Mouse (Mus musculus): Measurements from ENCODE around the gene Srf. TPM values are rescaled to one million over a fixed set of nuclear protein-coding genes. Genes with fewer than 3 reads are reported as not detected.

Srf gene
- polyA plus RNA-seq, 1 experiment, result 90.0 TPM

- Histone ChIP-seq H3K27ac (ENCODE audit: insufficient read depth, low read length) (no peak overlapping the region), H3K4me1 (ENCODE audit: control insufficient read depth, insufficient read depth, low read length) (no peaks in the 10 kb centered on the region), H3K4me3 (ENCODE audit: insufficient read depth, low read length) (no peak overlapping the region)
- no peak for TF ChIP-seq POLR2A (IDR thresholded peaks at IDR 0.05; ENCODE audit: extremely low read depth, insufficient read depth, low read length)
- no peak for TF ChIP-seq CTCF (IDR thresholded peaks at IDR 0.05; ENCODE audit: extremely low read depth, insufficient read depth, low read length)
Observed at GRCm38 (mm10) chr17:46505617-46506016, 50.4 kb downstream of the Srf start.

- no peak overlapping the region for H3K27ac ChIP-seq (ENCODE audit: insufficient read depth, low read length)
- H3K4me3 ChIP-seq (ENCODE audit: insufficient read depth, low read length), result no peak overlapping the region
- TF ChIP-seq POLR2A (IDR thresholded peaks at IDR 0.05; ENCODE audit: extremely low read depth, insufficient read depth, low read length), result no peak
- no peak for TF ChIP-seq CTCF (IDR thresholded peaks at IDR 0.05; ENCODE audit: extremely low read depth, insufficient read depth, low read length)
- no peaks in the 10 kb centered on the region for H3K4me1 ChIP-seq (ENCODE audit: control insufficient read depth, insufficient read depth, low read length)
Observed at GRCm38 (mm10) chr17:46503847-46504638, 51.9 kb downstream of the Srf start.

GRCm38 (mm10) chr17:46502775-46503174 lies 53.2 kb downstream of the Srf start:
- TF ChIP-seq CTCF (IDR thresholded peaks at IDR 0.05; ENCODE audit: extremely low read depth, insufficient read depth, low read length) (no peak), POLR2A (IDR thresholded peaks at IDR 0.05; ENCODE audit: extremely low read depth, insufficient read depth, low read length) (no peak)
- no peaks in the 10 kb centered on the region for H3K4me1 ChIP-seq (ENCODE audit: control insufficient read depth, insufficient read depth, low read length)
- H3K4me3 ChIP-seq (ENCODE audit: insufficient read depth, low read length), result no peak overlapping the region
- no peak overlapping the region for H3K27ac ChIP-seq (ENCODE audit: insufficient read depth, low read length)

Other genes with a start within 250 kb of the Srf start
- 10.4 and 10.6 TPM in 2 replicates for gene Abcc10, start 227.8 kb downstream of the Srf start, polyA plus RNA-seq (2012; rRNA removed)
- 29.4 and 29.6 TPM in 2 replicates for gene Zfp318, start 172.4 kb downstream of the Srf start, polyA plus RNA-seq (2012; rRNA removed)
- gene Crip3, start 127.2 kb downstream of the Srf start, polyA plus RNA-seq (2012; rRNA removed), result 10.2 and 12.0 TPM in 2 replicates
- gene Slc22a7, start 117.7 kb downstream of the Srf start, polyA plus RNA-seq (2012; rRNA removed), result 0.25 and 0.27 TPM in 2 replicates
- gene Ttbk1, start 68.5 kb downstream of the Srf start, polyA plus RNA-seq (2012; rRNA removed), result 56.2 and 57.3 TPM in 2 replicates
- gene Dnph1, start 59.5 kb downstream of the Srf start, polyA plus RNA-seq (2012; rRNA removed), result 5.9 and 6.5 TPM in 2 replicates
- 60.0 and 70.5 TPM in 2 replicates for gene Cul9, start 9.8 kb downstream of the Srf start, polyA plus RNA-seq (2012; rRNA removed)
- gene Ptk7, start 73.3 kb upstream of the Srf start, polyA plus RNA-seq (2012; rRNA removed), result 6.5 and 6.8 TPM in 2 replicates
- gene Klc4, start 89.8 kb upstream of the Srf start, polyA plus RNA-seq (2012; rRNA removed), result 20.0 and 20.6 TPM in 2 replicates
- gene Mrpl2, start 90.1 kb upstream of the Srf start, polyA plus RNA-seq (2012; rRNA removed), result 46.2 and 52.6 TPM in 2 replicates
- gene Cul7, start 94.2 kb upstream of the Srf start, polyA plus RNA-seq (2012; rRNA removed), result 25.8 and 27.4 TPM in 2 replicates
- 28.1 and 29.5 TPM in 2 replicates for gene Rrp36, start 118.2 kb upstream of the Srf start, polyA plus RNA-seq (2012; rRNA removed)
- gene Mea1, start 122.6 kb upstream of the Srf start, polyA plus RNA-seq (2012; rRNA removed), result 154 and 157 TPM in 2 replicates
- gene Klhdc3, start 124.7 kb upstream of the Srf start, polyA plus RNA-seq (2012; rRNA removed), result 254 and 268 TPM in 2 replicates
- 97.4 and 98.9 TPM in 2 replicates for gene Ppp2r5d, start 148.9 kb upstream of the Srf start, polyA plus RNA-seq (2012; rRNA removed)
- 48.4 and 50.8 TPM in 2 replicates for gene Pex6, start 155.3 kb upstream of the Srf start, polyA plus RNA-seq (2012; rRNA removed)
- 1.3 and 1.8 TPM in 2 replicates for gene Gnmt, start 173.0 kb upstream of the Srf start, polyA plus RNA-seq (2012; rRNA removed)
- 93.6 and 95.9 TPM in 2 replicates for gene Cnpy3, start 196.0 kb upstream of the Srf start, polyA plus RNA-seq (2012; rRNA removed)
- 0.50 and 0.68 TPM in 2 replicates for gene Ptcra, start 207.5 kb upstream of the Srf start, polyA plus RNA-seq (2012; rRNA removed)
- gene 2310039H08Rik, start 216.5 kb upstream of the Srf start, polyA plus RNA-seq (2012; rRNA removed), result 18.6 and 20.5 TPM in 2 replicates
- gene Rpl7l1, start 226.5 kb upstream of the Srf start, polyA plus RNA-seq (2012; rRNA removed), result 43.6 and 48.0 TPM in 2 replicates

Data from cortical plate, adult 2 months (tissue).